4 mouse cellular contexts compared by ENCODE assay signal in the genomic region with DNA sequence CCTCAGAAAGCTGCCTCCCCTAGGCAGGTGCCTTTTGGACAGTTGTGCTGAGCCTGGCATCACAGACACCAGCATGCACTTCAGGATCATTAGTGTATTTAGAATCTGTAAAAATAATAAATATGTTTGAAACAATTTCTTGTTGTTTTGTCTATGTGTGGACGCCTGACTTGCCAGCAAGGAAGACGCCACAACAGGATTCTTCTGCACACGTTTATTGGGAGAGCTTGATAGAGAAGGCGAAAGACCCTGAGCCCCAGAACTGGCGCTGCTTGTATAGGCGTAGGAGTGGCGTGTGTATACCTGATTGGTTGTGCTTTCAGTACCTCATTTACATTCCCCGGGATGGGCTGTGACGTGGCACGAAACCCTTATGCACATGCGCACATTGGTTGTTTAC. TPM values are rescaled to one million over a fixed set of nuclear protein-coding genes. Genes with fewer than 3 reads are reported as not detected.
"Had no signal": no experiment of that assay in that cellular context is flagged by ENCODE, and none has a peak within 500 bp of the region (broad histone marks: within the 10 kb centered on the region; RNA-seq: fewer than 3 reads in every experiment).

No protein-coding gene starts in this region.

RNA-seq across cellular contexts. Expression of a gene that starts 44.5 kb away (rescaled TPM):
- polyA plus RNA-seq: neural tube, embryonic 13.5 days; spleen, adult 2 months; stomach, embryonic 14.5 days; stomach, embryonic 15.5 days had no signal
